Mouse (Mus musculus) left cerebral cortex, postnatal 4 days (tissue): ENCODE measurements around the gene Plg. TPM values are rescaled to one million over a fixed set of nuclear protein-coding genes. Genes with fewer than 3 reads are reported as not detected.

ENCODE experiments used
- DNase-seq: peaks from one replicate; pipeline ENCODE4 v3.0.0-alpha.2; 2022
- intact Hi-C: fragments of 180-260 bp; cut with DNase I; formaldehyde crosslinking; loops from one replicate; pipeline ENCODE4 v1.15.1; 2025
- total RNA-seq, 2 experiments: library from RNA; stranded (reverse); gene quantifications; 2 replicates each; pipeline ENCODE4 v1.2.3; 2021

The Plg gene
- total RNA-seq, 2 experiments from 2014 or later: 0.14 to 0.20 TPM

- no peak for DNase-seq
- intact Hi-C loops: no loop called here
Measured at GRCm38 (mm10) chr17:12444561-12444960, 66.2 kb downstream of the Plg start.

GRCm38 (mm10) chr17:12451234-12451633 lies 72.8 kb downstream of the Plg start:
- intact Hi-C loops: no loop called here
- no peak for DNase-seq

- DNase-seq: peak; percentile 36
Measured at GRCm38 (mm10) chr17:12452862-12453531, 74.6 kb downstream of the Plg start.

GRCm38 (mm10) chr17:12453691-12454090 lies 75.3 kb downstream of the Plg start:
- intact Hi-C loops: no loop called here
- DNase-seq: no peak

More at GRCm38 (mm10) chr17:12452862-12453531, 74.6 kb downstream of the Plg start:
- intact Hi-C loops: no loop called here

GRCm38 (mm10) chr17:12455143-12455790 lies 76.9 kb downstream of the Plg start:
- peak; percentile 8 for DNase-seq
- intact Hi-C loops: no loop called here

- intact Hi-C loops: no loop called here
- DNase-seq: no peak
Measured at GRCm38 (mm10) chr17:12461168-12461567, 82.8 kb downstream of the Plg start.

- DNase-seq: no peak
- intact Hi-C loops: no loop called here
Measured at GRCm38 (mm10) chr17:12466501-12467000, 88.1 kb downstream of the Plg start.

GRCm38 (mm10) chr17:12467642-12468041 lies 89.2 kb downstream of the Plg start:
- intact Hi-C loops: no loop called here
- DNase-seq: no peak

GRCm38 (mm10) chr17:12468745-12469144 lies 90.3 kb downstream of the Plg start:
- intact Hi-C loops: no loop called here
- no peak for DNase-seq

Other genes with a start within 250 kb of the Plg start
- 10 to 100 TPM; 43.0 to 44.1 TPM for gene Map3k4, start 59.8 kb upstream of the Plg start, total RNA-seq
- 1 to 10 TPM; 7.1 to 7.8 TPM for gene Slc22a3, start 129.1 kb downstream of the Plg start, total RNA-seq
- 1 to 10 TPM in 1 of 2 experiments, under 1 TPM in 1; 0.89 to 1.2 TPM for gene Slc22a2, start 205.5 kb downstream of the Plg start, total RNA-seq